Mouse (Mus musculus) midbrain, embryonic 16.5 days (tissue): ENCODE measurements at regions not wholly inside any gene's neighbourhood (a gene's known extent, or its start where the extent isn't known, plus 50 kb on each side); places are given as distances from the start of the nearest gene placed in this dataset.

Experiments
- ATAC-seq: fragments of 200-750 bp; cut with Nextera tagmentation; 2 replicates; pipeline ENCODE4 v1.8.0; 2017; ENCODE audit warnings: moderate TSS enrichment
- H3K27ac ChIP-seq: fragments of 300-500 bp; sonication (generic); 2 replicates; pipeline ENCODE4 v1.5.1; 2014; ENCODE audit warnings: mild to moderate bottlenecking, low read length, mixed read lengths
- H3K27me3 ChIP-seq: fragments of 300-500 bp; sonication (generic); 2 replicates; pipeline ENCODE4 v1.6.1; 2014; ENCODE audit warnings: low read depth, low read length, mixed read lengths; ENCODE audit not compliant: control insufficient read depth, insufficient read depth
- H3K36me3 ChIP-seq: fragments of 300-500 bp; sonication (generic); 2 replicates; pipeline ENCODE4 v1.6.1; 2014; ENCODE audit warnings: mild to moderate bottlenecking, low read length, moderate library complexity, mixed read lengths; ENCODE audit not compliant: control insufficient read depth, insufficient read depth
- H3K4me1 ChIP-seq: fragments of 300-500 bp; sonication (generic); 2 replicates; pipeline ENCODE4 v1.6.1; 2014; ENCODE audit warnings: mild to moderate bottlenecking, low read length, mixed read lengths; ENCODE audit not compliant: control insufficient read depth, insufficient read depth
- H3K4me2 ChIP-seq: fragments of 300-500 bp; sonication (generic); 2 replicates; pipeline ENCODE4 v1.6.1; 2014; ENCODE audit warnings: mild to moderate bottlenecking, low read length, mixed read lengths
- H3K4me3 ChIP-seq: fragments of 300-500 bp; sonication (generic); 2 replicates; pipeline ENCODE4 v1.5.1; 2014; ENCODE audit warnings: low read depth, mild to moderate bottlenecking, low read length, moderate library complexity, mixed read lengths
- H3K9ac ChIP-seq: fragments of 300-500 bp; sonication (generic); 2 replicates; pipeline ENCODE4 v1.6.1; 2014; ENCODE audit warnings: low read depth, low read length, mixed read lengths
- H3K9me3 ChIP-seq: fragments of 300-500 bp; sonication (generic); replicated peaks from 2 replicates; pipeline ENCODE4 v1.6.1; 2014; ENCODE audit warnings: mild to moderate bottlenecking, low read length, mixed read lengths; ENCODE audit not compliant: control insufficient read depth, poor library complexity, severe bottlenecking
- WGBS: fragments of 180-500 bp; shearing (Covaris S2); extraction: QIAGEN DNeasy Blood & Tissue Kit; methylation state at CpG from one replicate; pipeline ENCODE4 v1.1.7; 2014; 5-methylcytosine and 5-hydroxymethylcytosine counted together

- Histone ChIP-seq H3K27ac (no peak overlapping the region), H3K9me3 (no peaks in the 10 kb centered on the region), H3K36me3 (no peaks in the 10 kb centered on the region), H3K27me3 (0 out of 2 replicates have a peak, but pooled peaks cover 2% of the 10 kb centered on the region), H3K4me1 (peaks cover 12% of the 10 kb centered on the region), H3K4me2 (no peak overlapping the region), H3K9ac (no peak overlapping the region), H3K4me3 (no peak overlapping the region)
- WGBS: 34% methylated on average over 7 of the region's 7 CpGs
- ATAC-seq: no peak
These were observed 114.8 kb downstream of the Irx5 start for GRCm38 (mm10) chr8:92472257-92472656.

GRCm38 (mm10) chr8:92472817-92473216 is 115.4 kb downstream of the Irx5 start:
- WGBS: 70% methylated on average over 3 of the region's 3 CpGs
- Histone ChIP-seq H3K27me3 (0 out of 2 replicates have a peak, but pooled peaks cover 2% of the 10 kb centered on the region), H3K36me3 (no peaks in the 10 kb centered on the region), H3K4me1 (peaks cover 12% of the 10 kb centered on the region), H3K27ac (no peak overlapping the region), H3K4me2 (no peak overlapping the region), H3K9me3 (no peaks in the 10 kb centered on the region), H3K4me3 (no peak overlapping the region), H3K9ac (no peak overlapping the region)
- no peak for ATAC-seq

DNA sequence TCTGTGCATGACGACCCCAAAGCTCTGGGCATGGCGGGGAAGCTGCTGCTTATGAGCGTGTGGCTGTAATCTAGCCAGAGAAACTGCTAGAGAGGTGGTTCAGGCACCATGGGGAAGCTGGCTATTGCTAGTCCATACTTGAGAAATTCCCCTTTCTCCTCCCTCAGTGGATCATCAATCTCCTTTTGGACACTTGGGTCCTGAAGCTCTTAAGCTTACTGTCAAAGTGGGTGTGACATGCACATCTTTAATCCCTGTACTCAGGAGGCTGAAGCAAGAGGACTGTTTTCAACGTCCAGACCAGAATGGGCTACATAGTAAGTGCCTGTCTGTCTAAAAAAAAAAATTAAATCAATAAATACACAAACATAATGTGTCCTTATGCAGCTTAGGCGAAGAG is 125.0 kb downstream of the Irx5 start:
- 74% methylated on average over 5 of the region's 5 CpGs for WGBS
- no peak for ATAC-seq
- Histone ChIP-seq H3K4me3 (no peak overlapping the region), H3K9ac (no peak overlapping the region), H3K27ac (no peak overlapping the region), H3K27me3 (no peaks in the 10 kb centered on the region), H3K9me3 (no peaks in the 10 kb centered on the region), H3K4me2 (no peak overlapping the region), H3K4me1 (peaks cover 5% of the 10 kb centered on the region; the same call in 1 of the 2 replicates), H3K36me3 (no peaks in the 10 kb centered on the region)

DNA sequence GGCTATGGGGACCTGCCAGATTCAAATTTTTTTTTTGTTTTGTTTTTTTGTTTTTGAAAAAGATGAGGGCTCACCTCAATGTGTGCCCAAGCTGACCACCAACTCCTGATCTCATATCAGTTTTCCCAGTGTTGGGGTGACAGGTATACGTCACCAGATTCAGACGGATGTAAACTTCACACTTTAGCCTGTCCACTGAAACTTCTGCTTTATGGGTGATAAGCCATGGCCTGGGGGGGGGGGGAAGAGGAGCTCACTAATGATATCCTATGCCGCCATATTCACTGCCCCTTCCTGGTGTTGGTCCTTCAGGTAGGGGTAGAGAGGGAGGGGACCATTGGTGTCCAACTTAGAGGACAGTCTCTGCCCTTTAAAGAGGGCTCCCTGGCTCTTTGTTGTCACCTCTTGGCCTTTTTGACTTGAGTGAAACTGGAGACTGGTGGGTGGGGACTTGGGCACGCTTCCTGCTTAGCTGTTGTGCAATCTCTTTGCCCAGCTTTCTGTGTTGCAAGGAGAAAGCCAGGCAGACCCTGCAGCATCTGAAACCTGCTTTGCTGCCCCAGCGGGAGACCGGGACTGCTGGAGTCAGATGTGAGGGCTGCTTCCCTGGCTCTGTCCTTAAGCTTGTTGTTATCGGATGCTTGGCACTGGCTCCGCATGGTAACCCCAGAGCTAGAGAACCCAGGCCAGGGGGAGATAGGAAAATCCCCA is 125.8 kb downstream of the Irx5 start:
- Histone ChIP-seq H3K4me3 (no peak overlapping the region), H3K27ac (no peak overlapping the region), H3K4me1 (peaks cover 5% of the 10 kb centered on the region; the same call in 1 of the 2 replicates), H3K9ac (no peak overlapping the region), H3K9me3 (no peaks in the 10 kb centered on the region), H3K4me2 (no peak overlapping the region), H3K36me3 (no peaks in the 10 kb centered on the region), H3K27me3 (no peaks in the 10 kb centered on the region)
- ATAC-seq: no peak
- 46% methylated on average over 8 of the region's 8 CpGs for WGBS

- Histone ChIP-seq H3K36me3 (no peaks in the 10 kb centered on the region), H3K27me3 (no peaks in the 10 kb centered on the region), H3K4me2 (no peak overlapping the region), H3K9ac (no peak overlapping the region), H3K4me3 (no peak overlapping the region), H3K9me3 (no peaks in the 10 kb centered on the region), H3K27ac (no peak overlapping the region), H3K4me1 (no peaks in the 10 kb centered on the region; the same call in 1 of the 2 replicates)
- no peak for ATAC-seq
- 90% methylated on average over 8 of the region's 8 CpGs for WGBS
These were observed 131.2 kb downstream of the Irx5 start for GRCm38 (mm10) chr8:92488526-92489159.

GRCm38 (mm10) chr8:92491533-92491932 is 134.1 kb downstream of the Irx5 start:
- 80% methylated on average over 5 of the region's 5 CpGs for WGBS
- Histone ChIP-seq H3K9me3 (no peaks in the 10 kb centered on the region), H3K4me1 (no peaks in the 10 kb centered on the region), H3K36me3 (no peaks in the 10 kb centered on the region), H3K27ac (no peak overlapping the region), H3K4me2 (no peak overlapping the region), H3K27me3 (no peaks in the 10 kb centered on the region), H3K4me3 (no peak overlapping the region), H3K9ac (no peak overlapping the region)
- ATAC-seq: no peak

GRCm38 (mm10) chr8:92493403-92493802 is 136.0 kb downstream of the Irx5 start:
- H3K9me3 ChIP-seq: no peaks in the 10 kb centered on the region
- H3K27ac ChIP-seq: no peak overlapping the region
- no peaks in the 10 kb centered on the region for H3K4me1 ChIP-seq
- 54% methylated on average over 4 of the region's 4 CpGs for WGBS
- no peak overlapping the region for H3K9ac ChIP-seq
- 0 out of 2 replicates have a peak, but pooled peaks have one; percentile 48 for ATAC-seq
- no peaks in the 10 kb centered on the region for H3K27me3 ChIP-seq
- no peak overlapping the region for H3K4me2 ChIP-seq
- H3K4me3 ChIP-seq: no peak overlapping the region
- no peaks in the 10 kb centered on the region for H3K36me3 ChIP-seq

GRCm38 (mm10) chr8:92505552-92506281 is 148.3 kb downstream of the Irx5 start:
- ATAC-seq: no peak
- Histone ChIP-seq H3K4me2 (no peak overlapping the region), H3K4me1 (0 out of 2 replicates have a peak, but pooled peaks cover 2% of the 10 kb centered on the region), H3K9ac (no peak overlapping the region), H3K9me3 (no peaks in the 10 kb centered on the region), H3K4me3 (no peak overlapping the region), H3K27ac (no peak overlapping the region), H3K36me3 (no peaks in the 10 kb centered on the region), H3K27me3 (no peaks in the 10 kb centered on the region)
- 54% methylated on average over 7 of the region's 7 CpGs for WGBS

GRCm38 (mm10) chr8:92506436-92506835 is 149.0 kb downstream of the Irx5 start:
- Histone ChIP-seq H3K9ac (no peak overlapping the region), H3K4me1 (0 out of 2 replicates have a peak, but pooled peaks cover 2% of the 10 kb centered on the region), H3K4me3 (no peak overlapping the region), H3K4me2 (no peak overlapping the region), H3K9me3 (no peaks in the 10 kb centered on the region), H3K27me3 (no peaks in the 10 kb centered on the region), H3K36me3 (no peaks in the 10 kb centered on the region), H3K27ac (no peak overlapping the region)
- 66% methylated on average over 5 of the region's 5 CpGs for WGBS
- ATAC-seq: no peak
